Mouse (Mus musculus) cerebellum, adult 2 months (tissue): ENCODE results near the gene Gorab. TPM values are rescaled to one million over a fixed set of nuclear protein-coding genes. Genes with fewer than 3 reads are reported as not detected.

Experiments
- DNase-seq, 2 experiments: peaks; one replicate each; pipeline ENCODE4 v3.0.0; 2021
- H3K27ac ChIP-seq: fragments of 200-500 bp; 2 replicates; pipeline ENCODE4 v1.5.1; 2012; ENCODE audit warnings: low read length, control low read depth, inconsistent platforms; ENCODE audit not compliant: insufficient read depth
- H3K27me3 ChIP-seq: fragments of 200-500 bp; 2 replicates; pipeline ENCODE4 v1.6.1; 2012; ENCODE audit warnings: inconsistent platforms, mild to moderate bottlenecking, low read length, moderate library complexity; ENCODE audit not compliant: control insufficient read depth, insufficient read depth
- H3K4me1 ChIP-seq: fragments of 200-500 bp; 2 replicates; pipeline ENCODE4 v1.6.1; 2011; ENCODE audit warnings: low read length; ENCODE audit not compliant: control insufficient read depth, insufficient read depth
- H3K4me3 ChIP-seq: fragments of 200-500 bp; replicated peaks from 2 replicates; pipeline ENCODE3; 2011; ENCODE audit warnings: mild to moderate bottlenecking, low read depth, low read length, control low read depth; ENCODE audit not compliant: insufficient read depth
- CTCF ChIP-seq: fragments of 200-500 bp; IDR thresholded peaks from 2 replicates; pipeline ENCODE4 v1.5.1; 2011; ENCODE audit warnings: low read depth, mild to moderate bottlenecking, control low read depth, low read length, moderate library complexity, borderline replicate concordance; ENCODE audit not compliant: insufficient read depth
- POLR2A ChIP-seq: fragments of 200-500 bp; IDR thresholded peaks from 2 replicates; pipeline ENCODE4 v1.6.1; 2011; ENCODE audit warnings: low read length, control low read depth, borderline replicate concordance; ENCODE audit not compliant: insufficient read depth
- WGBS: fragments of 180-500 bp; shearing (Covaris S2); methylation state at CpG from one replicate; pipeline ENCODE4 v1.1.7; 2018; 5-methylcytosine and 5-hydroxymethylcytosine counted together
- polyA plus RNA-seq: library from polyadenylated mRNA; depleted of rRNA; stranded (reverse); fragments of >200 nt; gene quantifications from 2 replicates; pipeline ENCODE4 v1.2.3, GENCODE M21; 2012; rRNA removed

The Gorab gene
- polyA plus RNA-seq = 10.4 and 10.7 TPM in 2 replicates

DNA sequence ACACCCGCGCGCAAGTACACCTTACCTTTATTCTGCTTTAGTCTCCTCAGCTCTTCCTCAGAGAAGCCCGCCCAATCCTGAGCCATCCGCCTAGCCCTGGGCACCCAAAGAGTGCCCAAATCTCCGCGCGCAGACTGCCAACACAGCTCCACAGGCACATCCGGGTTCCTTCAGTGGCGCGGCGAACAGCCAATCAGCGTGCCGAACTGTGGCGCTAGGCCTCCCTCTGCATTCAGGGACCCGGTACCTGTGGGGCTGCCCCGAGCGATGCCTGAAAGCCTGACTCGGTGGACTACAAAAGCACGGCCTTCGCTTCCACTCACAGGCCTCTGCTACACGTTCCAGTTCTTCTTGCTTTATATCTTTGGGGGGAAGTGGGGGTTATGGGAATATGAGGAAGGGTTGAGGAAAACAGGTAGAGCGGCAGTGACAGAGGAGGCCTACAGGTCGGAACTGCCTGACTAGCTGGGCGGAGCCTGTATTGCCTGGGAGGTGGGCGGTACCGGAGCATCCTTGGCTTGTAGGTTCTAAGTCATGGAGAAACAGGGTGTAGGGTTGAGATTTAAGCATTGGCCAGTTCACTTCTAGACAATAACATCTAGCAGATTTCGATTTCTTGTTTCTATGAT, at the start of gene Gorab:
Gene Gorab (minus strand): TSS at position 172 of the 629 bp plus-strand sequence.
- peak; percentile 96 to 98 for DNase-seq
- no peaks in the 10 kb centered on the region for H3K4me1 ChIP-seq
- peak; percentile 42; the same call in 1 of the 2 replicates for TF ChIP-seq POLR2A
- no peak for TF ChIP-seq CTCF
- H3K4me3 ChIP-seq = peak within 1 kb of the TSS; percentile 94
- WGBS = under 1% methylated on average over 28 of the region's 28 CpGs
- no peaks in the 10 kb centered on the region for H3K27me3 ChIP-seq
- peak within 1 kb of the TSS; percentile 92 for H3K27ac ChIP-seq

DNA sequence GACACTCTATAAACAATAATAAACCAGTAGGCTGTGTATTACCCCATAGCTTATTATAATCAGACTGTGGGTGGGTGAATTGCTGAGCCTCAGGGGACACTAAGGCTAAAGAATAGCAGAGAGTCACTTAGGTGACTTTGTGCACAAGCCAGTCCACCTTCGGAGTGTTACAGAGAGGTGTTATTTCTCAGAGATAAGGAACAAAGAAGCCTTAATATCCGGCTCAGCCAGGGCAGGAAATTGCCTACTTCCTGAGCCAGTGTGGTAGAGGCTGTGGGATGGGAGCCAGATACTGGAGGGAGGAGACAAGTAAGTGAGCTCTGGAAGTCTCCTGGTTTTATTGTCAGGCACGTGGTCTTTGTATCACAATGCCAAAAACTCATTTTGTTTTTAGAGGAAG, 40.4 kb upstream of the Gorab start:
- no peaks in the 10 kb centered on the region for H3K27me3 ChIP-seq
- no peak overlapping the region for H3K27ac ChIP-seq
- 21% methylated on average over 3 of the region's 3 CpGs for WGBS
- no peak for TF ChIP-seq POLR2A
- no peak for TF ChIP-seq CTCF
- no peak overlapping the region for H3K4me3 ChIP-seq
- no peaks in the 10 kb centered on the region for H3K4me1 ChIP-seq
- no peak for DNase-seq

- Histone ChIP-seq H3K4me1 (no peaks in the 10 kb centered on the region), H3K4me3 (no peak overlapping the region), H3K27me3 (no peaks in the 10 kb centered on the region), H3K27ac (no peak overlapping the region)
- no peak for TF ChIP-seq CTCF
- no peak for TF ChIP-seq POLR2A
- no peak for DNase-seq
- WGBS = 83% methylated on average over 2 of the region's 2 CpGs
Observed at GRCm38 (mm10) chr1:163439002-163439401, 35.5 kb upstream of the Gorab start.

- Histone ChIP-seq H3K4me1 (no peaks in the 10 kb centered on the region), H3K27ac (no peak overlapping the region), H3K4me3 (no peak overlapping the region), H3K27me3 (no peaks in the 10 kb centered on the region)
- 51% methylated on average over 8 of the region's 8 CpGs for WGBS
- TF ChIP-seq POLR2A (no peak), CTCF (no peak)
- DNase-seq = no peak
Observed at GRCm38 (mm10) chr1:163423467-163424014, 20.1 kb upstream of the Gorab start.

DNA sequence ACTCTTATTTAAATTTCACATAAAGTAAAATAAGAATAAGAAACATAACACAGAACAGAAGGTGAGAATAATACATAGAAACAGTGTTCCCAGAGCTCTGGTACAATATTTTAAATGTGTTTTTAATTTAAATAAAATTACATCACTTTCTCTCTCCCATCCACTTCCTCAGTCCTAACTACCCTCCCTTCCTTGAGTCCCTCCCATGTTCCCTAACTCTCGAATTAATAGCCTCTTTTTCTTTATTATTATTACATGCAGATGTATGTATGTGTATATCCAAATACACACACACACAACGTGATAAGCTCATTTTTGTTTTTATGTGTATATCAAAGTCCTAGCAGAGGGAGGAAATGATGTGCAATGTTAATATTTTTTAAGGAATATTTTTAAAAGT, 13.7 kb upstream of the Gorab start:
- no peak overlapping the region for H3K27ac ChIP-seq
- no peak for DNase-seq
- H3K4me1 ChIP-seq = no peaks in the 10 kb centered on the region
- TF ChIP-seq CTCF (no peak), POLR2A (no peak)
- H3K27me3 ChIP-seq = no peaks in the 10 kb centered on the region
- no peak overlapping the region for H3K4me3 ChIP-seq
- 71% methylated on average over 2 of the region's 2 CpGs for WGBS

DNA sequence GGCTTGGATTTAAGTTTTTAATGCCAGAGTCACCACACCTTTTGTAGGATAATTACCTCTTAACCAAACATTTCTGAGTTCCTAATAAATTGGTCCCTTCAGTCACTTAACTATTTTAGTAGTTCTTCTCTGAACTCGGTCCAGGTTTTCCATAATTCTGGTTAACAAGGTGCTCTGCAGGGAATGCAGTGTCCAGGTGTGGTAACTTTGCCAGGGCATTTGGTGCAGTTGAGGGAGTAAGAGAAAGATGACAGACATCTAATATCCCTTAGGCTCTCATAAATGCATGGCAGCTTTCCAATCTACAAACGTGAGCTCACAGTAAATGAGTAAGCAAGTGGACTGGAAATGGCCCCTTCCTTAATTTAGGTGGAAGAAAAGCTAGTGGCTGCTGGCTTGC, 10.7 kb upstream of the Gorab start:
- WGBS = 47% methylated on average over 2 of the region's 2 CpGs
- no peak for TF ChIP-seq POLR2A
- no peak for TF ChIP-seq CTCF
- no peak overlapping the region for H3K4me3 ChIP-seq
- no peaks in the 10 kb centered on the region for H3K4me1 ChIP-seq
- DNase-seq = no peak
- no peak overlapping the region for H3K27ac ChIP-seq
- no peaks in the 10 kb centered on the region for H3K27me3 ChIP-seq

DNA sequence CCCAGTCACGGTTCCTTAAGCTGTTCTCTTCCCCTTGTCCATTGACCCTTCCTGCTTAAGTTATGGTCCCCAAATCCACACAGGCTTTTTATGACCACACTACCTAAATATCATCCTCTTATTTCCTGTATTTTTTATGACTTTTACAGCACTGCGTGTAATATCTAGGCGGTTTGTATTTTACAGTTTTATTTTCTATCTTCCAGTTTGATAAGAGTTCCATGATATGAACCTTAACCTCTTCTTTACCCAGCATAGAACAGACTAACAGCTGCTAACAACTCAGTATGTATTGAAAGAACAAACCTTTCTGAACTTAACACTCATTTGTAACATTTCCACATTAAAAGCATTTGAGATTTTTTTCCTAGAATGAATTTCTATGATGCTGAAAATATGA, 2.7 kb upstream of the Gorab start:
- 82% methylated on average over 3 of the region's 3 CpGs for WGBS
- Histone ChIP-seq H3K27ac (no peak overlapping the region), H3K27me3 (no peaks in the 10 kb centered on the region; the same call in 1 of the 2 replicates), H3K4me1 (no peaks in the 10 kb centered on the region), H3K4me3 (no peak overlapping the region)
- no peak for TF ChIP-seq CTCF
- no peak for TF ChIP-seq POLR2A
- DNase-seq = no peak

DNA sequence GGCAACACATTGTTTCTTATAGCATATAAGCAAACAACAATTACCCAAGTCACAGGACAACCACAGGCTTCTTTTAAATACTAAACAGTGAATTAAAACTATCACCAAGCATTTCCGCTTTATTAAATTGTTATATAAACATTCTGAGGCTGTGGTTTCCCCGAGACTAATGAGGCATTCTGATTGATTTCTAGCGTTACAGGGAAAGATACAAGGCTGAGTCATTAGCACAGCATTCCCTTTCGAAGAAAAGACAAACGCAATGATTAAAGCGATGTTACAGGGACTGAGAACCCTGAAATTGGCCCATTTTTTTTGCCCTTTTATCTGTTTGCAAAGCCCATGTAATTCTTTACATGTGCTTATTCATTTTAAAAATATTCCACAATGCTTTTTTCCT, 12.1 kb downstream of the Gorab start:
- H3K4me1 ChIP-seq = no peaks in the 10 kb centered on the region; the same call in 1 of the 2 replicates
- no peak overlapping the region for H3K27ac ChIP-seq
- H3K4me3 ChIP-seq = no peak overlapping the region
- no peak for DNase-seq
- H3K27me3 ChIP-seq = no peaks in the 10 kb centered on the region
- TF ChIP-seq POLR2A = no peak
- no peak for TF ChIP-seq CTCF
- WGBS = 87% methylated on average over 6 of the region's 6 CpGs
